Mouse (Mus musculus) left cerebral cortex, postnatal 10 days (tissue): ENCODE data around the gene Mllt1. TPM values are rescaled to one million over a fixed set of nuclear protein-coding genes. Genes with fewer than 3 reads are reported as not detected.

ENCODE experiments used
- DNase-seq, 2 experiments: peaks; one replicate each; pipeline ENCODE4 v3.0.0; 2021 to 2022; ENCODE audit warnings: low spot score in 2 of 2, mixed read lengths in 1 of 2; ENCODE audit errors: extremely low spot score in 1 of 2
- intact Hi-C: fragments of 180-260 bp; cut with DNase I; formaldehyde crosslinking; loops from one replicate; pipeline ENCODE4 v1.15.1; 2025
- total RNA-seq, 2 experiments: library from RNA; stranded (reverse); gene quantifications; 2 replicates each; pipeline ENCODE4 v1.2.3; 2021

Mllt1 gene
- total RNA-seq: 10 to 100 TPM; 66.2 to 78.3 TPM

- intact Hi-C loops: loop anchor here (1.0 to 5.0 kb wide), 2 partner anchors 38 to 123 kb away; no protein-coding TSS in a partner anchor
- peak; percentile 97 to 100 for DNase-seq
Measured at GRCm38 (mm10) chr17:56935363-56936131, at the start of gene Mllt1. Mllt1 (minus strand) TSS chr17:56935415.

GRCm38 (mm10) chr17:56984886-56985285, 49.7 kb upstream of the Mllt1 start:
- DNase-seq: peak in 1 of 2 experiments; percentile 27
- intact Hi-C loops: loop anchor here (5.0 kb wide), 1 partner anchor 88 kb away; no protein-coding TSS in a partner anchor

GRCm38 (mm10) chr17:56982013-56982412, 46.8 kb upstream of the Mllt1 start, which contains the start of gene Acer1:
Acer1 (minus strand) TSS chr17:56982126.
- no peak for DNase-seq
- intact Hi-C loops: no loop called here

- intact Hi-C loops: no loop called here
Measured at GRCm38 (mm10) chr17:56981049-56981448, 45.8 kb upstream of the Mllt1 start.

GRCm38 (mm10) chr17:56979524-56979923, 44.3 kb upstream of the Mllt1 start:
- DNase-seq: no peak
- intact Hi-C loops: no loop called here

More at GRCm38 (mm10) chr17:56981049-56981448, 45.8 kb upstream of the Mllt1 start:
- no peak for DNase-seq

GRCm38 (mm10) chr17:56976531-56977390, 41.5 kb upstream of the Mllt1 start:
- DNase-seq: no peak
- intact Hi-C loops: no loop called here

GRCm38 (mm10) chr17:56975391-56975790, 40.2 kb upstream of the Mllt1 start:
- DNase-seq: no peak
- intact Hi-C loops: no loop called here

GRCm38 (mm10) chr17:56974708-56975240, 39.6 kb upstream of the Mllt1 start:
- DNase-seq: no peak

GRCm38 (mm10) chr17:56973956-56974707, 38.9 kb upstream of the Mllt1 start:
- intact Hi-C loops: no loop called here
- DNase-seq: no peak

More at GRCm38 (mm10) chr17:56974708-56975240, 39.6 kb upstream of the Mllt1 start:
- intact Hi-C loops: no loop called here

GRCm38 (mm10) chr17:56970081-56970480, 34.9 kb upstream of the Mllt1 start:
- intact Hi-C loops: no loop called here
- DNase-seq: no peak

- intact Hi-C loops: no loop called here
- no peak for DNase-seq
Measured at GRCm38 (mm10) chr17:56969321-56969720, 34.1 kb upstream of the Mllt1 start.

- no peak for DNase-seq
- intact Hi-C loops: no loop called here
Measured at GRCm38 (mm10) chr17:56963646-56964045, 28.4 kb upstream of the Mllt1 start.

- intact Hi-C loops: no loop called here
- no peak for DNase-seq
Measured at GRCm38 (mm10) chr17:56962642-56963405, 27.6 kb upstream of the Mllt1 start.

GRCm38 (mm10) chr17:56961880-56962279, 26.7 kb upstream of the Mllt1 start:
- intact Hi-C loops: no loop called here
- DNase-seq: no peak

- no peak for DNase-seq
- intact Hi-C loops: no loop called here
Measured at GRCm38 (mm10) chr17:56958667-56959066, 23.5 kb upstream of the Mllt1 start.

- DNase-seq: no peak
- intact Hi-C loops: no loop called here
Measured at GRCm38 (mm10) chr17:56957763-56958429, 22.7 kb upstream of the Mllt1 start.

GRCm38 (mm10) chr17:56954871-56955270, 19.7 kb upstream of the Mllt1 start:
- intact Hi-C loops: no loop called here
- DNase-seq: no peak
